Mouse (Mus musculus): Measurements from ENCODE around the gene Fadd.

Fadd gene

DNA sequence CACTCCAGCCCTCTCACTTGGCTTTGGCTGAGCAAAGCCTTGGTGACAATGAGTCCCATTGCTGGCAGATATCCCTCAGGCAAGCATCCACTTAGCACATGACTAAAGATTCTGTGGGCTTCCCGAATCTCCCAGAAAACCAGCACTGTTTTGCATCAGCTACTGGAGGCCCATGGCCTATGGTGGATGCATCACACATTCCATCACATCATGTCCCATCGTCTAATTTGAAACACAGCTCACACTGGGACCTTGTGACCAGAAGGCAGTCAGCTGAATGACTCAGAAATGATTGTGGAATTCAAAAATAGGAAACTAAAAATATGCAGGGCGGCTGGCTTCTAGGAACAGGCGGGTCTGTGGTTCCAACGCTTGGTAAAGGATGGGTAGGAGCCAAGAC lies 4.4 kb downstream of the Fadd start:
- peak; percentile 44 for ATAC-seq (ENCODE audit: low TSS enrichment)

DNA sequence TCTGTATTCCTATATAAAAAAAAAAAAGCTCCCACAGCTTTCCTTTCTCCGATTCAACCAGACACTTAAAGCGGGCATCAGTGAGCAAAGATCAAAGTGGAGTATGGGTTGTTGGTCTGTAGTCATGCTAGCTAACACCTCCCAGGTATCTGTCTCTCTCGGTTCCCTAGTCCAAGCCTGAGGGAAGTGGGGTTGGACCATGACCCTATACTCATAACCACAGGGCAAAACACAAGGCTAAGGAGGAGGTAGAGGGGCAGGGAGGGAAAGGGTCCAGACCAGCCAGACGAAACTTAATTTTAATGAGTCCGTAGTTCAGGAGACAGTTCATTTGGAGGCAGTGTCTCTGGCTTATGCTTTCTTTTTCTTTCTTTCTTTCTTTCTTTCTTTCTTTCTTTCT lies 10.0 kb downstream of the Fadd start:
- no peak for ATAC-seq (ENCODE audit: low TSS enrichment)

DNA sequence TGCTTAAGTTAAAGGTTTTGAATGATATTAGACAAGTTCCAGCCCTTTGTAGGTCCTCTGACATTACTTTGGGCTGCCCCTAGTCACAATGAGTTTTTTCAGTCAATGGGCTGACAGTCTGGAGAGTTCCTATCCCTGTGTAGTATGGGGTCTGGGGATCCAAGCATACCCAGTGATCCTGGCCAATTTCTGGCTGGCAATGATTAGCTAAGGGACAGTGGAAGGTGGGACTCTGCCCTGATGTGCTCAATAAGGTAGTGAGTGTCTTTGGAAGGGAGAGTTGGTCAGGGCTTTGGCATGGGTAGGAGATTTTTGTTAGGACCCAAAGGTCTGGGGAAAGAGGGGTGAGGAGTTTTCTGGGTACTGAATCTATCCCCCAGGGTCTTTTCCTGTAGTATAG lies 10.7 kb downstream of the Fadd start:
- no peak for ATAC-seq (ENCODE audit: low TSS enrichment)

DNA sequence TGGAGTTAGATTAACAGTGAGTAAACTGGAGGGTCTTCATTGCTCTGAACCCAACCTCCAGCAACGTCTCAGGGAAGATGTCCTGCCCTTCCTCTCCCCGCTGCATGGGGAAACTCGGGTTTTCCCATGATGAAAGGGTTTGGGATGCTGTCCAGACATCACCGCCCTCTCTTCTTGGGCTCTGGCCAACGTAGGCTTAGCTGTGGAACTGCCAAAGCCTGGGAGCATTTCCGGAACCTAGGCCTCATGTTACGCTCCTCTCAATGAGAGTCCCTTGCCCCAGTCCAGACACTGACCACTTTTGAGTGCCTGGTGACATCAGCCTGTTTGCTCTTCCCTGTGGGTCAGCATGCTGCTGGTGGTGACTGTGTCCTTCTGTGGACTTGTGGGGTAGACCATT lies 12.8 kb downstream of the Fadd start:
- peak; percentile 50; the same call in 1 of the 2 replicates for ATAC-seq (ENCODE audit: low TSS enrichment)

DNA sequence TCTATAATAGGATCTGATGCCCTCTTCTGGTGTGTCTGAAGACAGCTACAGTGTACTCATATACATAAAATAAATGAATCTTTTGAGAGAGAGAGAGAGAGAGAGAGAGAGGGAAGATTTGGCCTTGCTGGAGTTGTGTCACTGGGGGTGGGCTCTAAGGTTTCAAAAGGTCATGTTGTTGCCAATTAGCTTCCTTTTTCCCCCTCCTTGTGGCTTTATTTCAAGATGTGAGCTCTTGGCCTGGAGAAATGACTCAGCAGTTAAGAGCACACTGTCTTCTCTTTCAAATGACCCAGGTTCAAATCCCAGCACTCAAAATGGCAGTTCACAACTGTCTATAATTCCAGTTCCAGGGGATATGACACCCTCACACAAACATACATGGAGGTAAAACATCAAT lies 14.2 kb downstream of the Fadd start:
- ATAC-seq (ENCODE audit: low TSS enrichment): no peak

DNA sequence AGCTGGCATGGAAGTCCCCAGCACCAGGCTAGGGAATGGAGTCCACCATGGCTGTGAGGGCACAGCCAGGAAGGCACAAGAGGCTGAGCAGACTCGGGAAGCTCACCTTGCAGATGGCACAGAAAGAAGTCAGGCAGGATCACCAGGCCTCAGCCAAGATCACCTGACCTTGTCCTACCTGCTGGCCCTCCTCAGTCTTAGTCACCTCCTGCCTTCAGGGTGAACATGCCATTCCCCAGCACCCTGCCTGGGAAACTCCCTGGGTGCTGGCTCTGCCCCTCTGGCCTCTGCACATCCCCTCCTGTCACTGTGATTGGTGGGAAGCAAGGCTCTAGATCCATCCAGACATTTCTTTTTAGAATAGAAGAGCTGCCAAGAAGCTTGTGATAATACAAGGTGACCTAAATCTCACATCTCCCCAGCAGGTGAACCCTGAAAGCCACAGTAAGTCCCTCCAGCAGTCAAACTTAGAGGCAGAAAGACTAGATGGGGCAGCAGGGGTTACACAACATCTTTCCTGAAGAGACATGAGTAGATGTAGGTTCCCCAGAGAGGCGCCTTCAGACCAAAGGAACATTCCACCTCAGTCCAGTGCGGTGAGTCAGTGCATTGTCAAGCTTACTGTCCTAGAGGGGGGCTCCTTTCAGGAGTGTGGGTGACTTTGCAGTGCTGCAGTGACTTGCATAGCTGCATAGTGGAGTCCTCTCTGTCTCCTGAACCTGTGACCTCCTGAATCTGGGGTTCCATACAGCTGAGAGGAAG lies 15.2 kb downstream of the Fadd start:
- ATAC-seq (ENCODE audit: low TSS enrichment): no peak

DNA sequence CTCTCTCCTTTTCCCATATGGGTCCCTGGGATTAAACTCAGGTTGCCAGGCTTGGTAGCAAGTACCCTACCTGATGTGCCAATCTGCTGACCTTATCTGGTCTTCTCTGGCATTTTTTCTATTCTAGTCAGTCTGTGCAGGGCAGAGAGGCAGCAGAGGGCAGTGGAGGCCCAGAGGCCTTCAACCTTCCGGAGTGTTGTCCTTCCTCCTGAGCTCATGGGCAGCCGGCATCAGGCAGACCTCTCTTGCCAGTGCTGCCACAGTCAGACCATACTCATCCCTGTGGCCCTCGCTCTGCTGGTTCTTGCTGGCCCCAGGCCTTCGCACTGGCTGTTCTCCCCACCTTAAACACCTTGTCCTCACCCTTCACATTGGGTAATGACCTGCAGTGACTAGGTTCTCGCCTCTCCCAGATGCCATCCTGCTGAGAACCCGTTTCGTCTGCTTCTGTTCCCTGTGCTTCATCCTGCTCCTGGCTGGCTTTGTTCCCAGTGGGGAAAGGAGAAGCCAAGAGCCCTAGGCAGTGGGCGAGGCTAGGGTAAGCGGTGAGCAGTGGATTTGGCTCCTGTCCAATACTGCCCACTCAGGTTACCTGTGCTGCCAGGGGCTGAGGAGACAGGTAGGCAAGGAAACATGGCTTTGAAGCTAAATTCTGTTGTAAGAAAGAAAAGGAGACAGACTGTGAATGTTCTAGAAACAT lies 18.7 kb downstream of the Fadd start:
- ATAC-seq (ENCODE audit: low TSS enrichment): no peak

DNA sequence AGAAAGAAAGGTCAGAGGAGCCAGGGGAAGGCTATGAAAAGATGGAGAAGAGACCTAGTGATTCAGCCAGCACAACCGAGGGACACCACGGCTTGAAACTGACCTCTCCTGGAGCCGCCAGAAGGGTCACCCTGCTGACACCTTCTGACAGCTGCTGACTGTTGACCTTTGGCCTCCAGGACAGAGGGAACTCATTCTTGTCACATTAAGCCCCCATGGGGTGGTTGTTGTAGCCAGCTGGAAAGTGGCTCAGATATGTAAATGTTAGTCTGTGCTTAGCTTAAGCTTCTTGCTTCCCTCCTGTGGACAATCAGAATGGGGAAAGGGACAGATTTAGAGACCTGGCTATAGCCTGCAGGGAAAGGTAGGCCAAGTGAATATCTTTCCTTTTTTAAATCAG lies 20.2 kb downstream of the Fadd start:
- ATAC-seq (ENCODE audit: low TSS enrichment): no peak

DNA sequence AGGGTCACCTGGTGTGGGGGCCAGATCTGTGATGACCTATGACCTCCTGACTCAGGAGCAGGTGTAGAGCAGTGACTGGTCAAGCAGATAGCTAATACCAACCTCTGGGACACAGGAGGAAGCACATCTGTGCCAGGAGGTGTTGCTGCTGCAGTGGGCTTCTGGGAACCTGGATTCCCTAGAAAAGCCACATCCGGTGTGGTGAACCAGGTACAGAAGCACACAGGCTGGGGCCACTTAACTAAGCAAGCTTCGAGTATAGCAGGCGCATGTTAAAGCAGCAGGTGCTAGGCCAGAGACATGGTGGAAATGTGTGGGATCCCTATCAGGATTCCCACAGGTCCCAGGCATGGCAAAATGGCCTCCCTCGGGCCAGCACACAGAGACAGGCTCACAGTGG lies 21.7 kb downstream of the Fadd start:
- no peak for ATAC-seq (ENCODE audit: low TSS enrichment)

DNA sequence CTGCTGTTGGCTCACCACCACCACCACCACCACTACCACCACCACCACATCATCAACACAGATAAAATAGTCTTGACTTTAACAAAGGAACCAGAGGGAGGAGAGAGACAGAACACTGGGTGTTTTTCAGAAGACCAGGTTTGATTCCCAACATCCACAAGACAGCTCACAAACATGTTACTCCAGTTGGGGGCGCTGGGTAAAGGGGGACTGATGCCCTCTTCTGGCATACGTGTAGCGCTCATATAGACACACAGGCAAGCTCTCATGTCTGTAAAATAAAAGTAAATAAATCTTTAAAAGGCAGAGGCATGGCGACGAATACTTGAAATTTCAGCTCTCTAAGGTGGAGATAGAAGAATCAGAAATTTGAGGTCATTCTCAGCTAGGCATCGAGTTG lies 23.7 kb downstream of the Fadd start:
- no peak for ATAC-seq (ENCODE audit: low TSS enrichment)

DNA sequence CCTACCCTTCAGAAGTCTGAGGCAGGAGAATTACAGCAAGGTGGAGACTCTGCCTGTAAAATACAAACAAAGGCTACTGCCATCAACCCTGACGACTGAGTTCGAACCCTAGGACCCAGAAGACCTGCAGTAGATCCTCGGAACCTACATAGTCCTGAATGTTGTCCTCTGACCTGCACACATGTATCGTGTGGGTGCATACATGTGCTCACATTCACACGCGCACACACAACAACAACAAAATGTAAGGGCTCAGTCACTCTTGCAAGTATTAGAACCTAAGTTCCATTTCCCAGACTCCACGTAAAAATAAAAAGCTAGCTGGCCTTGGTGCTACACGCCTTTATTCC lies 28.2 kb downstream of the Fadd start:
- no peak for ATAC-seq (ENCODE audit: low TSS enrichment)

DNA sequence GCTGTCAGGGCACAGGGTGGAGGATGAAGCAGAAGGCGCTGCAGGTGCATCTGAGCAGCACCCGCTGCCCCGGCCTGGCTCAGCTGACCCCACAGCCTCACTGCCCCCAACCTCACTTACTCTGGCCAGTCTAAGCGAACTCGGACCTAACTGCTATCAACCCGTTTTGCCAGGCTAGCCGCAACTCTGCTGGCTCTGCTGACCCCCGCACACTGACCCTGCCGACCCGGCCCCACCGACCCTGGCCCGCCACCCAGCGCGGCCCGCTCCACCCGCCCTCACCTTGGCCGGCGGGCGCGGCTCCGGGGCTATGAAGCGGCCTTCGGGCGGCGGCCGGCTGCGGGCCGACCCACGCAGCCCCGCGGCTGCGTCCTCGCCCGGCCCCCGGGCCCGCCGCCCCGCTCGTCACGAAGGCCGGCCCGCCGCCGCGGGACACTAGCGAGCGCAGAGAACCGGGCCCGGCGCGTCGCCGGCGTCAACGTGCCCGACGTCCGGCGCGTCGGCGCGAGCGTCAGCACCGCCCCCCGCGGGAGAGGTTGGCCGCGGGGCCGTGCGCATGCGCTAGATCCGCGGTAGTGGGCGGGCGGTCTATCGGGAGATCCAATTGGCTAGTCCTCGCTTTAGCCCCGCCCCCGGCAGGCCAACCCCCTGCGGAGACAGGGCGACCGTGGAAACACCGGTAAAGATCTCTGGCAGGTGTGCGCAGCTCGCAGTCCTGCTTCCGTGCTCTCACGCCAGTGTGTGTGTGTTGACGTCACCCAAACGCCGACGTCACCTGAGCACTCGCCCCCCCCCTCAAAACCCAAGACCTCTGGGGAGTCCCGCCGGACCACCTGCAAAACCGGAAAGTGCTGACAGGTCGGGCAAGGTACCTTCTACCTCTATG lies 28.8 kb downstream of the Fadd start, which contains the start of gene Ppfia1:
Ppfia1 (minus strand) TSS at position 493 of the 886 bp plus-strand sequence.
- peak; percentile 98 for ATAC-seq (ENCODE audit: low TSS enrichment)

DNA sequence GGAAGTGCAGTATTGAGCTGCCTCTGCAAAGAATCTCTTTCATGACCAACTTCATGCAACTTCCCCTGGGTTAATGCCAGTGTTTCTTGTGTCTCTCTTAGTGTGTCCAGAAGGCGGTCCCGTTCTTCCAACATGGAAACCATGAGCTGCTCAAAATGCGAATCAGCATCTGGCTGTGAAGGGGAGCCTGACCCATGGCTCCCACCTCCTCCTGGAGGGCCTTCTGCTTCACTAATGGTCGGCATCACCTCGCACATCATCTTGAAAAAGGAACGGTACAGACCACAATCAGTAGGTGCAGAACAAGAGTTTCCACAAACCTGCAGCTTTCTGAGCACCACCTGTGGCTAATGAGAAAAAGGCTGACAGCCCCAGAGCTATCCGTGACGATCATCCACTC lies 30.0 kb downstream of the Fadd start:
- no peak for ATAC-seq (ENCODE audit: low TSS enrichment)

DNA sequence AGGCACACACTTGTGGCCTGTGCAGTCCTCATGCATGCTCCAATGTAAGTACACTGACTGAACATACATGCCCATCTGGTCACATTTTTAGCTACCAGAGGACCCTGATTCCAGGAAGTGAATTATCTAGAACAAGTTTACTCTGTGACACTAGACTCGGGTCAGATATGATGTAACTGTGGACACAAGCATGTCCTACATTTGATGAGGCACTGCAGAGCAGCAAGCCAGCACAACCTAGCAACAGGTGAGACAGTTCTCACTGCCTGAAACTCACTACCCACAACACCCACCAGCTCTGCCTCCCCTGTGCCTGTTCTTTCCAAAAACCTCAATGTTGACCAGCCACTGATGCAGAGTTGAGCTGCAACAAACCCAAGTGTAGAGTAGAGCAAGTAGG lies 31.5 kb downstream of the Fadd start:
- no peak for ATAC-seq (ENCODE audit: low TSS enrichment)

DNA sequence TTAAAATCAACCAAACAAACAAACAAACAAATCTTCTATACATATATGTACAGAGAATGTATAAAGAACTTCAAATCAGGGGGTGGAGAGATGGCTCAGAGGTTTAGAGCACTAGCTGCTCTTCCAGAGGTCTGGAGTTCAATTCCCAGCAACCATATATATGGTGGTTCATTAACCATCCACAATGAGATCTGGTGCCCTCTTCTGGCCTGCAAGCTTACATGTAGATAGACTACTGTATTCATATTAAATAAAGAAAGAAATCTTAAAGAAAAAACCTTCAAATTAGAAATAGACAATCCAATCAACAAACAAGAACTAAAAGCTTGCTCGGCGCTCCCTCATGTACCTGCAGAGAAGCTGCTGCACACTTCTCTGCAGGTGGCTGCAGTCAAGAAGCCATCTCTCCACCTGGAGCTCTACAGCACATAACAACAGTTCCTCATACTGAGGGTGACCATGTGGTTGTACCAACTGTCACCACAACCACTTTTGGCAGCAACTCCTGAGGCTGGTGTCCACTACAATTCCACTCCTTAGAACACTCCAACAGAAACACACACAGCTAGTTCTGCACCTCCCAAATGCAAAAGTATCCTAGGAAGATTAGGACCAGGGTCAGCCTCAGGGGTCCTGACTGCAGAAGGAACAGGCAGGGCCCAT lies 32.2 kb downstream of the Fadd start:
- no peak for ATAC-seq (ENCODE audit: low TSS enrichment)

DNA sequence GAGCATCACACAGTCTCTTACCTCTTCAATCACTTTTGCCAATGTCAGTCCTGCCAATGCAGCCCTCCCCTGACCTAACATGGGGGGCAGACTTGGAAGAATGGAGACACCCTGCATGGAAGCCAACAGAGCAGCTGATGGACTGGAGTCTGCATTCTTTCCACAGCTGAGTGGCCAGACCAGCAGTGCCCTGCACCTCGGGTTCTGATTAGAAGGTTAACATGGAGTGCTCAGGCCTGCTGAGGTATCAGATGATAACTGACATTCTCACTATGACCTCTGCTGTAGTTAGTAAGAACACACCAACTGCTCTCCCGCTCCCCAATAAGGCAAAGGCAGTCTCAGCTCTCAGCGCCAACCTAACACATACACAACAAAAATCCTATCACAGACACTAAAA lies 37.0 kb downstream of the Fadd start:
- no peak for ATAC-seq (ENCODE audit: low TSS enrichment)

DNA sequence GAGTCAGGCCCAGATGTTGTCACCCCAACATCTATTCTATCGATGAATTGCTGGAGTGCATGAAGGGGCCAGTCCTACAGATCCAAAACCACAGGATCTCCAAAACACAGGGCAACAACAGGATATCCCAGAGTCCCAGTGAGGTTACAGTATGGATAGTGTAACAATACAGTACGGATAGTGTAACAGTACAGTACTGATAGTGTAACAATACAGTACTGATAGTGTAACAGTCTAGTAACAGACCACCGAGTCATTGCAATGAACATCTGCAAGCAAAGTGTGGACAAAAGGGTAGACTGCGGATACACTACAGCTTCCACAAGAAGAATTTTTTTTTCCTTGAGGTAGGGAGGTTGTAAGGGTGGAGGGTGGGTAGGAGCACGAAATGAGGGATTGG lies 40.9 kb downstream of the Fadd start:
- ATAC-seq (ENCODE audit: low TSS enrichment): no peak

DNA sequence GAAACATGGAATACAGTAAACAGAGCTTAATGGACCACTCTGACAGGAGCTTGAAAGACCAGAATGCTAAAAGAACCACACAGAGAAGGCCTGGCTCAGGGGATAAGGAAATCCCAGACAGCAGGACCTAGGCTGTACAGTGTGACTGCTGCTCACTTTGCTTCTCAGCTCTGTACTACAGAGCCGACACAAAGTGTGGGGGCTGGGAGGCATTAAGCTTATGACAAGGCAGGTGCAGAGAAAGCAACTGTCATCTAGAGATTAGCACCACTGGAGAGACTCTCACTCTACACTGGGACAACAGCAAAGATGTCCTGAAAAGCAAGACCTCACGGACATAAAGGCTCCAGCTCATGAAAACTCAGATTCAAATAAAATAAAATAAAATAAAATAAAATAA lies 43.1 kb downstream of the Fadd start:
- ATAC-seq (ENCODE audit: low TSS enrichment): no peak

DNA sequence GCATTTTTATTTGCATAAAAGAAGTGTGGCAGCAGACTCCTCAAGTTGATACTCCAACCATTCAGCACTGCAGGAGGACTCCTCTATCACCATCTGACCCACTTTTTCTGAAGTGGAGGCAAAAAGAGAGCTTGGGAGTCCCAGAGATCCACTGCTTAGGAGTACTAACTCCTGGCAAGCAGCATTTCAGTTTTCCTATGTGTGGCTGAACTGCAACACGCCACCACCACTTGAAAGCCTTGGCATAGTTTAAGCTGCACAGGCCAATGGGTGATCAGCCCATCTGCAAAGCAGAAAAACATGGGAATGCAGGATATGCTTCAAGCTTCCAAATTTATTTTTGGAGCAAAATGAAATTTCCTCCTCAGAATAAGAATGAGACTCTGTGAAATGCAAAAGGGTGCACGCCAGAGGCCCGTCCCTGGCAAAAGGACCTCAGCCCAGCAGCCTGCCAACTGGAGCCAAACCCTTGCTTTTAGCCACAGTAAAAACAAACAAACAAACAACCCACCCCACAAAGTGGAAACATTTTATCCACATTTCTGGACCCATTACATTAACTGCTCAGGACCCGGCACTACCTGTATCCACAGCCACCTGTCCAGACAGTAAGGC lies 44.1 kb downstream of the Fadd start:
- ATAC-seq (ENCODE audit: low TSS enrichment): peak; percentile 77

DNA sequence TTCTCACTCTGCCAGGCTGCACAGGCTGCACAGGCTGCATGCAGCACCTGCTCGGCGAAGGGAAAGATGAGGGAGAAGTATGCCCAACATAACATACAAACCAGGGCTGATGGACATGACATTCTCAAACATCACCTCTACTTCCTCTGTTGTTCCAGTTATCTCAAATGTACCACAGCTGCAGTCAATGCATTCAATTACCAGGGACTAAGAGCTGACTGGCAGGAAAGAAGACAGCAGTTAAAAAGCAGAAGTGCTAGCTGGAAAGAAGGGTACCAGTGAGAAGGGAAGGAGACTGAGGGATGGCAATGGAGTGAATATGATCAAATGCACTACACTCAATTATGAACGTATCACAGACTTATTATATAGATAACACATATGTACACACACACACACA lies 45.9 kb downstream of the Fadd start:
- ATAC-seq (ENCODE audit: low TSS enrichment): no peak

DNA sequence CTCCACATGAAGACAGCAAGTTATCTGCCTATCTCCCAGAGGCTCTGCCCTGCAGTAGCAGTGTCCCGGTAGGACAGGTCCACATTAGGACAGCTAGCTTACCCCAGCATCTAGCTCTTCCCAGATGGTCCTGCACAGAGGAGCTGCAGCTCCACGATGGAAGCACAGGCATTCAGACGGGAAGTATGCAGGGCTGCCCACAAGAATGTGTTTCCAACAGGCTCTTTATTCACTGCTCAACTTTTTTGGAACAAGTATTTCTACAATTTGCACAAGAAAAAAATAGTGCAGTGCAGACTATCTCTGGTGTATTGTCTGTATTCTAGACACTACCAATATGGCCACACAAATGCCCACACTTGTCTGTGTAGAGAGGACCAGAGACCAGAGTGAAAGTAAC lies 47.5 kb downstream of the Fadd start:
- no peak for ATAC-seq (ENCODE audit: low TSS enrichment)

Measured in frontal cortex, adult (tissue).